Mouse (Mus musculus): ENCODE results near the gene Asap3. TPM values are rescaled to one million over a fixed set of nuclear protein-coding genes. Genes with fewer than 3 reads are reported as not detected.
A peak's percentile ranks its signal among the peaks of the same experiment; 100 is the strongest.

The Asap3 gene
- polyA plus RNA-seq, 1 experiment from 2014 or later, result 3.2 TPM

DNA sequence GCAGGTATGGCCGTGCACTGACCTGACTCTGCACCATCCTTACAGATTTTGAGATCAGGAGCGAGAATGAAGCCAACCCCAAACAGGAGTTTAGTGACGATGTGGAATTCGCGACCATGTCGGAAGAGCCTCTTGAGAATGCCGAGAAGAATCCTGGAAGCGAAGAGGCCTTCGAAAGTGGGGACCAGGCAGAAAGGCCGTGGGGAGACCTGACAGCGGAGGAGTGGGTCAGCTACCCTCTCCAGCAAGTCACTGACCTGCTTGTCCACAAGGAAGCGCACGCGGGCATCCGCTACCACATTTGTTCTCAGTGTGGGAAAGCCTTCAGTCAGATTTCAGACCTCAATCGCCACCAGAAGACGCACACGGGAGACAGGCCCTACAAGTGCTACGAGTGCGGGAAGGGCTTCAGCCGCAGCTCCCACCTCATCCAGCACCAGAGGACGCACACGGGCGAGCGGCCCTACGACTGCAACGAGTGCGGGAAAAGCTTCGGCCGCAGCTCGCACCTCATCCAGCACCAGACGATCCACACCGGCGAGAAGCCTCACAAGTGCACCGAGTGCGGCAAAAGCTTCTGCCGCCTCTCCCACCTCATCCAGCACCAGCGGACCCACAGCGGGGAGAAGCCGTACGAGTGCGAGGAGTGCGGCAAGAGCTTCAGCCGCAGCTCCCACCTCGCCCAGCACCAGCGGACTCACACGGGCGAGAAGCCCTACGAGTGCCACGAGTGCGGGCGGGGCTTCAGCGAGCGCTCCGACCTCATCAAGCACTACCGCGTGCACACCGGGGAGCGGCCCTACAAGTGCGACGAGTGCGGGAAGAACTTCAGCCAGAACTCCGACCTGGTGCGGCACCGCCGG lies 84.0 kb downstream of the Asap3 start:
- WGBS, result 36% methylated on average over 66 of the region's 66 CpGs
- ATAC-seq (ENCODE audit: insufficient number of reproducible peaks, low FRiP score, low TSS enrichment, low read depth) (no peak), DNase-seq (ENCODE audit: low spot score) (peak; percentile 38)
- H3K36me3 ChIP-seq (ENCODE audit: control insufficient read depth, insufficient read depth, low read length), result peaks cover 25% of the 10 kb centered on the region
- no peak overlapping the region for H3K9ac ChIP-seq (ENCODE audit: low read length)
- H3K4me1 ChIP-seq (ENCODE audit: control insufficient read depth, insufficient read depth, low read length), result peaks cover 2% of the 10 kb centered on the region; the same call in 1 of the 2 replicates
- H3K4me3 ChIP-seq (ENCODE audit: low read depth, low read length), result no peak overlapping the region
- H3K27me3 ChIP-seq (ENCODE audit: control insufficient read depth, insufficient read depth, low read length), result peaks cover 11% of the 10 kb centered on the region
- no peak overlapping the region for H3K4me2 ChIP-seq (ENCODE audit: low read depth, severe bottlenecking)
- H3K9me3 ChIP-seq (ENCODE audit: control insufficient read depth, low read length), result no peaks in the 10 kb centered on the region; the same call in 1 of the 2 replicates
- H3K27ac ChIP-seq (replicated peaks; ENCODE audit: low read depth, low read length), result no peak overlapping the region

DNA sequence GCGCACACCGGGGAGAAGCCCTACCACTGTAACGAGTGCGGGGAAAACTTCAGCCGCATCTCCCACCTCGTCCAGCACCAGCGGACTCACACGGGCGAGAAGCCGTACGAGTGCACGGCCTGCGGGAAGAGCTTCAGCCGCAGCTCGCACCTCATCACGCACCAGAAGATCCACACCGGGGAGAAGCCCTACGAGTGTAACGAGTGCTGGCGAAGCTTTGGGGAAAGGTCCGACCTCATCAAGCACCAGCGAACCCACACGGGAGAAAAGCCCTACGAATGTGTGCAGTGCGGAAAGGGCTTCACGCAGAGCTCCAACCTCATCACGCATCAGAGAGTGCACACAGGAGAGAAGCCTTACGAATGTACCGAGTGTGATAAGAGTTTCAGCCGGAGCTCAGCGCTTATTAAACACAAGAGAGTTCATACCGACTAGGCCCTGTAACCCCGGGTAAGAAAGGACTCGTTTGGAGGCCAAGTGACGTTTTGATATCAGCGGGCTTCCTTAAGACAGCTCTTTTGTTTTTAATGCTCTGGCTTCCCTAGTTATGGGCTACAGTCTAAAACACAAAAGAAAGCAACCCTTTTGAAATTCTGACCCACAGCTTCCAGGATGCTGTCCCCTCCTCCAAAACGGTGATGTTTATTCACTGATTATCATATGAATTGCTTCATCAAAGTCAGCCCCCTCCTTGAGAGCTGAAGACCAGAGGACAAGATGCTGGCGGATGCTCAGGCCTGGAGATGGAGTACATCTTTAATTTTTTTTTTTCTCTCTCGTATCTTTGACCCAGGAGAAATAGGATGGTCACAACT lies 84.8 kb downstream of the Asap3 start:
- no peak overlapping the region for H3K4me3 ChIP-seq (ENCODE audit: low read depth, low read length)
- H3K4me2 ChIP-seq (ENCODE audit: low read depth, severe bottlenecking), result no peak overlapping the region
- DNase-seq (ENCODE audit: low spot score), result no peak

GRCm38 (mm10) chr4:136291692-136292091 lies 85.5 kb downstream of the Asap3 start:
- no peak overlapping the region for H3K4me2 ChIP-seq (ENCODE audit: low read depth, severe bottlenecking)
- H3K4me3 ChIP-seq (ENCODE audit: low read depth, low read length), result no peak overlapping the region
- H3K27me3 ChIP-seq (ENCODE audit: control insufficient read depth, insufficient read depth, low read length), result peaks cover 11% of the 10 kb centered on the region
- no peak overlapping the region for H3K27ac ChIP-seq (replicated peaks; ENCODE audit: low read depth, low read length)
- H3K4me1 ChIP-seq (ENCODE audit: control insufficient read depth, insufficient read depth, low read length), result peaks cover 2% of the 10 kb centered on the region; the same call in 1 of the 2 replicates
- whole genome bisulfite sequencing, result 91% methylated on average over 6 of the region's 6 CpGs
- H3K9me3 ChIP-seq (ENCODE audit: control insufficient read depth, low read length), result no peaks in the 10 kb centered on the region; the same call in 1 of the 2 replicates
- no peak for DNase-seq (ENCODE audit: low spot score)
- H3K36me3 ChIP-seq (ENCODE audit: control insufficient read depth, insufficient read depth, low read length), result peaks cover 25% of the 10 kb centered on the region
- no peak overlapping the region for H3K9ac ChIP-seq (ENCODE audit: low read length)
- ATAC-seq (ENCODE audit: insufficient number of reproducible peaks, low FRiP score, low TSS enrichment, low read depth), result no peak

More for the DNA sequence above, 84.8 kb downstream of the Asap3 start:
- H3K27me3 ChIP-seq (ENCODE audit: control insufficient read depth, insufficient read depth, low read length), result peaks cover 11% of the 10 kb centered on the region
- no peak for ATAC-seq (ENCODE audit: insufficient number of reproducible peaks, low FRiP score, low TSS enrichment, low read depth)
- no peak overlapping the region for H3K9ac ChIP-seq (ENCODE audit: low read length)
- WGBS, result 63% methylated on average over 39 of the region's 39 CpGs
- peaks cover 2% of the 10 kb centered on the region; the same call in 1 of the 2 replicates for H3K4me1 ChIP-seq (ENCODE audit: control insufficient read depth, insufficient read depth, low read length)
- H3K36me3 ChIP-seq (ENCODE audit: control insufficient read depth, insufficient read depth, low read length), result peaks cover 25% of the 10 kb centered on the region
- no peaks in the 10 kb centered on the region; the same call in 1 of the 2 replicates for H3K9me3 ChIP-seq (ENCODE audit: control insufficient read depth, low read length)
- H3K27ac ChIP-seq (replicated peaks; ENCODE audit: low read depth, low read length), result no peak overlapping the region

Other genes with a start within 250 kb of the Asap3 start
- 28.7 and 28.8 TPM in 2 replicates for gene Gale, start 242.6 kb upstream of the Asap3 start, polyA plus RNA-seq (2014; fragmentation: Nextera tagmentation; extraction: Ambion mirVana)
- 139 TPM in 2 replicates for gene Lypla2, start 233.7 kb upstream of the Asap3 start, polyA plus RNA-seq (2014; fragmentation: Nextera tagmentation; extraction: Ambion mirVana)
- gene Pithd1, start 219.1 kb upstream of the Asap3 start, polyA plus RNA-seq (2014; fragmentation: Nextera tagmentation; extraction: Ambion mirVana), result 68.3 and 71.3 TPM in 2 replicates
- 45.8 and 47.3 TPM in 2 replicates for gene Eloa, start 184.6 kb upstream of the Asap3 start, polyA plus RNA-seq (2014; fragmentation: Nextera tagmentation; extraction: Ambion mirVana)
- gene Rpl11, start 152.9 kb upstream of the Asap3 start, polyA plus RNA-seq (2014; fragmentation: Nextera tagmentation; extraction: Ambion mirVana), result 529 and 535 TPM in 2 replicates
- gene Id3, start 62.9 kb upstream of the Asap3 start, polyA plus RNA-seq (2014; fragmentation: Nextera tagmentation; extraction: Ambion mirVana), result 534 and 581 TPM in 2 replicates
- 4.7 and 5.7 TPM in 2 replicates for gene E2f2, start 34.0 kb upstream of the Asap3 start, polyA plus RNA-seq (2014; fragmentation: Nextera tagmentation; extraction: Ambion mirVana)
- 3.1 and 3.8 TPM in 2 replicates for gene Tcea3, start 41.4 kb downstream of the Asap3 start, polyA plus RNA-seq (2014; fragmentation: Nextera tagmentation; extraction: Ambion mirVana)
- 25.3 and 26.0 TPM in 2 replicates for gene Zfp46, start 78.3 kb downstream of the Asap3 start, polyA plus RNA-seq (2014; fragmentation: Nextera tagmentation; extraction: Ambion mirVana)
- gene Hnrnpr, start 104.6 kb downstream of the Asap3 start, polyA plus RNA-seq (2014; fragmentation: Nextera tagmentation; extraction: Ambion mirVana), result 192 and 196 TPM in 2 replicates
- gene Htr1d, start 217.2 kb downstream of the Asap3 start, polyA plus RNA-seq (2014; fragmentation: Nextera tagmentation; extraction: Ambion mirVana), result 0.15 TPM in 1 of 2 replicates, not detected in the other

Data from limb, embryonic 11.5 days (tissue).